Mouse (Mus musculus) megakaryocyte, embryonic 14.5 days (primary cell): ENCODE data around the gene Trim31.

Source experiments
- FLI1 ChIP-seq: IDR thresholded peaks from 2 replicates; pipeline ENCODE4 v1.6.1; 2012; ENCODE audit warnings: low read length, inconsistent platforms, mixed read lengths
- GATA1 ChIP-seq: IDR thresholded peaks from 3 replicates; pipeline ENCODE4 v1.6.1; 2012; ENCODE audit warnings: mixed read lengths, low read length, inconsistent platforms, borderline replicate concordance

DNA sequence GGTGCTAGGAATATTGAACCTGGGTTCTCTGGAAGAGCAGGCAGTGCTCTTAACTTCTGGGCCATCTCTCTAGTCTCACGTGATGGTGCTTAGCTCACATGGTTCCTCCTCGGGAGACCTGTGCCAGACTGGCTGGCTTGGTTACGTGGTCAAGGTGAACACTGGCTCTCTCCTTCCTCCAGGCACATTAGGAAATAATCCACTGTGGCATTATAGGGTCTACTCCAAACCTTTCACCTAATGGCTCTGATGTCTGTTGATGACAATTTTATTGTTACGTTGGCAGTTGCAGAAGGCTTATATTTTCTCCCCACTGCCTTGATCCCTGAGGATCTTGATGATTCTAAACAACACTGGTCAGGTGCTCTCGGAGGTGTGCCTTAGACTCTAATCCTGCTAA, 49.0 kb upstream of the Trim31 start:
- TF ChIP-seq GATA1 (no peak), FLI1 (no peak)
